Mouse (Mus musculus): ENCODE measurements at regions not wholly inside any gene's neighbourhood (a gene's known extent, or its start where the extent isn't known, plus 50 kb on each side); places are given as distances from the start of the nearest gene placed in this dataset.
"Not testable (repeated sequence)": the region's sequence is repeated elsewhere in the genome, so short reads cannot be mapped to it uniquely, and the experiment has no call there.

DNA sequence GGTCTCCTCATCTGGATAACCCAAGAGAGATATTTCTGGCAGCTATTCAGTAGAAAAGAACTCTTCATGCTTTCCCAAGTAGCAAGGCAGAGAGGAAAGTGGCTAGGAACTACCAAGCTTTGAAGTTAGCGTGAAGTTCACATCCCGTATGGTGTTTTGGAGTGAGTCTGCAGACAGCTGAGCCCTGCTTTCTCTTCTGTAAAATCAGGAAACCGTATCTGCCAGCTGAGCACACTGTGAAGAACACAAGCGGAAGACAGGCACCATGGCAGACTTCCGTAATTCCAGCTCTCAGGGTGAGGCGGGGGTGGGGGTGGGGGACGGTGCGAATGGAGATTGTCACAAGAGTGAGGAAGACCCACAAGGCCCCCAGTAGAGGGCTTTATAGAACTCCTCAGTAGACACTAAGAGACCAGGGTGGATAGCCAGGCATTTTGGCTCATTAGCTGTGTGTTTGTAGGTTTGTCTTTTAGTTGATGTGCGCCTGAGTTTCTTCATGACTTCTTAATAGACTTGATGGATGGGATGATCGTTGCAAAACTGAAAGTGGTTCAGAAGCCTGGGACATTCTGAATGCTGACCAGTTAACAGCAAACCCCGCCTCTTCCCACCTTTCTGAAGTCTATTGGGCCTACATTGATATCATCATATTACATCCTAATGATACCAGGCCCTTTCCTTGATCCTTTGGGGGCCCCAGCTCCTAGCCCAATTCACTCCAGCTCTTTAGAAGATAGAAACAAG is 287.4 kb downstream of the 4933412E24Rik start:
- DNase-seq = no peak

DNA sequence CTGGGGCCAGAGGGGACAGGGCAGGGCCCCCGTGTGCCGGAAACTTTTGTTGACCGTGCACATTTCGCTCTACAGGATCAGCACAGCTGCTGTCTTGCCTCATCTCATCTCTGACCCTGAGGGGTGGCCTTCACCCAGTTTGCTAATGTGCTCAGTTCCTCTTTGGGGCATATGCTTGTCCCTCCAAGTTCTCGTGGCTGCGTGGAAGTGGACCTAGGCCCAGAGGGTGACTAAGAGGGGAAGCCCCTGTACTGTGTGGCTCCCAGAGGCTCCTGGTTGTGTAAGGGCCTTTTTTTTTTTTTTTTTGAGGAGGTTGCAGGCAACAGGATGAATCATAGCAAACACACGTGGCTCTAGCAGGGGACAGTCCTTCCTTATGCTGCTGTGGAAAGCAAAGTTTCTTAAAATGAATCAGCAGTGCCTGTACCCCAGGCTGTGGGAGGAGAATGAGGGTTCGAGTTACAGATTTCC is 288.2 kb downstream of the 4933412E24Rik start:
- DNase-seq = peak; percentile 32 to 46

DNA sequence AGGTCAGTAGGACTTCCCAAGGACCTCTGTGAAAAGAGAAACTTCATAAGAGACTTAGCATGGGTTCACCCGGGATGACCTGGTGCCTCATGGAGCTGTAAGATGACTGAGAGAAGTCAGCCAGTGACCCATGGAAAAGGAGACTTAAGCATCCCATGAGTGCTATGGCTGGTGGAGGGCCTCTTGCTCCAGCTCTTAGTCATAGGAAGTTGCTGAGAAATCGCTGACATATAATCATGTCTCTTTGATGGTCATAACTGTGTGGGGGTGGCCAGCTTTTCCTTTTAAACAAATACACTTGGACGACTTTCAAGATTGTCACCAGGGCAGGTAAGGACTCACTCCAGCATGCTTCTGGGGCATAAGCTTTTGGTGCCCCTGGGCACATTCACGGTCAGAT is 290.5 kb downstream of the 4933412E24Rik start:
- DNase-seq = no peak

GRCm38 (mm10) chr15:59722661-59723413 is 293.6 kb downstream of the 4933412E24Rik start:
- no peak for DNase-seq

DNA sequence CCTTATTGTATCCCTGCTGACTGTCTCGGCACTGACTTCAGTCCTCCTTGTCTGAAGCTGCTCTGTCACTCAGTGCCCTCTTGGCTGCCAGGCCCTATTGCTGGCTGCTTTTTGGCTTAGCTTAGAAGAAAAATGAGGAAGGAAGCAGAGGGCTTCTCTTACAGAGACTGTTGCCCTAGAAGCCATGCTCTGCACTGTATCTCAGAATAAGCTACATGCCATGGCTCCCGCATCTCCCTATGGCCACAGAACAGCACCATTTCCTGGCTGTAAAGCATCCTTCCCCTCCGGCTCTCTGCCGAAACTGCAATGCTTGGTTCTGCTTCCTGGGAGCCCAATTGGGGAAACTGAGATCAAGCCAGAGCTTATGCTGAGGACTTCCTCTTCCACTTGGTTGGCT is 295.0 kb downstream of the 4933412E24Rik start:
- DNase-seq = no peak

DNA sequence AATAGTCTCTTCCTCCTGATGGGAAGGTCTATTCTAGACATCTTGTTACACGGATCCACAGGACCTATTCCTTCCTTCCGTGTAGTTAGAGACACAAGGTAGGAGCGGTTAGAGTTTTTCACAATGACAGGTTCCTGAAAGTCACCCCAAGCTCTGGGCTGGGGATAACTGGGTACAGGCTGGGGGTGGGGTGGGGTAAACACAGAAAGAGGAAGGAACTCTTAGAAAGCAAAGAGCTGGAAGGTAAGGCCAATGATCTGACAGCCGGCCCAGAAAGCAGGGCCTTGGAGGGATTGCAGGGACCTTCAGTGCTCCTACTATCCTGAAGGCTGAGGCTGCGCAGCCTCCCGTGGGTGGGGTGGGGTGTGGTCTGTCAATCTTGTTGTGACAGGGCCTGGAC is 295.4 kb downstream of the 4933412E24Rik start:
- DNase-seq = peak; percentile 51 to 60

DNA sequence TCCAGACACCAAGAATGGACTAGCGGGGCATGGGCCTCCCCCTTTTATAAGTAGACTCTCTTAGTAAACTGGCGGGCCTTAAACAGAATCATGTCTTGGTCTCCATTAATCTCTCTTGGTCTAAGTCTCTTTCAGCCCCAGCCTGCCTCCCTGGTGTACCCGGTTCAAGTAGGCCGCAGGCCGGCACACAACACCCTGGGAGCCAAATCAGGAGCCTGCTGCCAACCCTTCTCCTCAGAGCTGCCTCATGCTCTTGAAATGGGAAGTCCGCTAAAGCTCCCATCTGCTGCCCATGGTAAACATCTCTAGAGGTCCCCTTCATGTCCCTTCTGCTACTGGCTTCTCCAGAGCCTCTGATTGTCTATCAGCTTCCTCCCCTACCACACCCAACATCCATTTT is 296.3 kb downstream of the 4933412E24Rik start:
- DNase-seq = no peak

DNA sequence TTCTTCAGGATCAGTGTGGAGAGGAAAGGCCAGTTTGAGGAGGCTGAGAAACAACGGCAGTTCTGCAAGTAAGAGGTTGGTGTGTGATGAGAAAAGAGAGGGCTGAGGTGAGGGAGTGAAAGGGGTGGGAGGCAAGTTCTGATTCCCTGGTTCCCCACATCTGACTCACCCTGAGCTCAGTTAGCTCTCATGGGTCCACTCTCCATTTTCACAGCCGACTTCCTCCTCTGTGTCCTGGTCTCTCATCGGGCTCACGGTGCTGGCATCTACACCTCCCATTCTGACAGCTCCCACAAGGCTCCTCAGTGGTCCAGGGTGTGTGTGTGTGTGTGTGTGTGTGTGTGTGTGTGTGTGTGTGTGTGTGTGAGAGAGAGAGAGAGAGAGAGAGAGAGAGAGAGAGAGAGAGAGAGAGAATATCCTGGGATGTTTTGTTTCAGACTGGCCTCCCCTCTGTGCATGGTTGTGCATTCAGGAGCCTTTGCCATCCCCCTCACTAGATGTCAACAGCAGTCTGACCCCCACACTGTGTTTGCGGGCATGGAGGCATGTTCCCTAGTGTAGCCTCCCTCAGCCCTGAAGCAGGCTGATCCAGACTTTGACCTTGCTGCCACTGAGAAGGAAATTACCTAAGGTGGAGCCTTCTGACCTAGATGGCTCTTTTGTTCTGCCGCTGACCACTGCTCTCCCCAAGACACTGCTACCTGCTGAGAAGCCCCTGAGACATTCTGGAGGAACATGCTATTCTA is 296.9 kb downstream of the 4933412E24Rik start:
- DNase-seq = not testable (repeated sequence)

DNA sequence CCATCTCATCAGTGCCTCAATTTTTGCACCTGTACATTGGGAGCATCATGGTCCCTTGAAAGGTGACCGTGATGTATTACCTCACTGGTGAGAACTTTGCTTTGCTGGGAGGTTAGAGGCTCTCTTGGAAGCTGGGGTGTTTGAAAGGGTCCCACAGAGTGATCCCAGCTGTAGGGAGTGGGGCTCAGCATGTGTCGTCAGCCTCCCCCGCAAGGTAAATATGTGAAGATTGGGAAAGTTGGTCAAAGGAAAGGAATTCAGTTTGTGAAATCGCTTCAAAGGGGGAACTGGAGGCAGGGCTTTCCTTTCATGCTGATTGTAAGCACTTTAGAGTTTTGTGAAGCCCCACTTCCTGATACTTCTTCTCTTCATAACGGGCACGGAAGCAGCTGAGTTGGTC is 299.5 kb downstream of the 4933412E24Rik start:
- no peak for DNase-seq

DNA sequence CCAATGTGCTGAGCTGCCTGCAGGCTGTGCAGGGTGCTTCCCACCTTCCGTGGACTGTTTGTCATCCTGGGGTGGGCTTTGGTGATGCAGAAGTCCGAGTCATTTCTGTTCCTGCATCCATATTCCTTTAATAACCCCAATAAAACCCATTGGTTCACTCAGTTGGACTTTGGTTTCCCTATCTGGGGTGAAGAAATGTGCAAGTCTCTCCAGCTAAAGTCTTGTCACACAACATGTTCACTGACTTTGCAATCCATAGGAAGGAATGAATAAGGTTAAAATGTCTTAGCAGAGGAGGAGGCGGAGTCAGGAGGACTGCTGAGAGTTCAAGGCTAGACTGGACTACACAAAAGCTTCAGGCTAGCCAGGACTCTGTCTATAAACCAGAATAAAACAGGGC is 300.5 kb downstream of the 4933412E24Rik start:
- DNase-seq = no peak

DNA sequence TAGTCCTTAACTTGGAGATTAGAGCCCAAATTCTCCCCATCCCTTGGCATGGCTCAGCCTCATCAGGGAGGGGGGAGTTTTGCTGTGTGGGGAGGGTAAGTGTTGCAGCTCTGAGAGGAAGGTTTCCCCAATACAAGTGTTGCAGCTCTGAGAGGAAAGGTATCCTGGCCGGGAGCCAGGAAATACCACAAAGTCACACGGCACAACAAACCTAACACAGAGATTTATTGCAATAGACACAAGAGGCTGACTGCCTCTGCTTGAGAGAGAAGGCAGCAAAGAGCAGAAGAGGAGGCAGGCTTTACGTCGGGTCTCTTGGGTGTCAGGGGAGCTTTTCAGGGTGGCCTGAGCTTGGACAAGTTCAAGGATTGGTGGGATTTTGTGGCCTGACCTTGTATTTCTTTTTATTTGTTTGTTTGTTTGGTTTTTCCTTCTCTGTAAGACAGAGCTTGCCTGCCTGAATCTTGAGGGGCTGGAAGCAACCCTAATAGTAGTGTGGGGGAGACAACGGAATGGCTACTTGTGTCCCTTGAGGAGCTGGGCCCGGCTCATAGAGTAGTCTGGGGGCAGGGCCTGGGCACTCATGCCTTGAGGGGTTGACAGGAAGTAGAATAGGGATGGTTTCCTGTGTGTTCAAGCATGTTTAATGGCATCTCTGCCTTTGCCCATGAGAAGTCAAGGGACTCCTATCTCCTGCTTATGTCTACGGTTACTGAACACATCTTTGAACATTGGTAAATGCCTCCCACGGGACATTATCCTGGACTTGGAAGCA is 302.3 kb downstream of the 4933412E24Rik start:
- peak in 1 of 2 experiments; percentile 24 for DNase-seq

DNA sequence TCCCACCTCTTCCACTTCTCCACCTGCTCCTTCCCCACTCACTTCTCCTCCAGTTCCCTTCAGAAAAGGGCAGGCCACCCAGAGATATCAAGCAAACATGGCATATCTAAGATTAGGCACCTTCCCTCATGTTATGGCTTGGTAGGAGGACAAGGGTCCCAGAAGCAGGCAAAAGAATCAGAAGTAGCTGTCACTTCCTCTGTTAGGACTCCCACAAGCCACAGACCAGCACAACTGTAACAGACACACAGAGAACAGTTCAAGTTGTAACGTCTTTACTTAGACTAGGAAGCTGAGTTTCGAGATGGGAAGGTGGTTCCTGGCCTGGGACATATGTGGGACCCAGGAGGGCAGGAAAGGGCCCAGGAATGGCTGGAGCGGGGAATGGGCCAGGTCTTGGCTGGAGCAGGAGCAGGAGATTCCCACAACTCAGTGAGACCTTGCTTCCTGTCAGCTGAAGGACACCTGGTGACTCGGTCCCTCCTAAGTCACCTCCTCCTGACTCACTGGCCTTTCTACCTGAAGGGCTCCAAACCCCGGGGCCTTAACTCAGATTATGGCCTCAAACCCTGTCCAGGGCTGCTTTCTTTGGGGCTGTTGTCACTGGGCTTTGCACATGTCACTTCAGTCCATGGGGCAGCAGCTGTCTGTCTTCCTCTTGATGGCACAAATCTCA is 304.2 kb downstream of the 4933412E24Rik start:
- DNase-seq = no peak

- DNase-seq = no peak
Observed at GRCm38 (mm10) chr15:59709925-59710324, 306.5 kb downstream of the 4933412E24Rik start.

DNA sequence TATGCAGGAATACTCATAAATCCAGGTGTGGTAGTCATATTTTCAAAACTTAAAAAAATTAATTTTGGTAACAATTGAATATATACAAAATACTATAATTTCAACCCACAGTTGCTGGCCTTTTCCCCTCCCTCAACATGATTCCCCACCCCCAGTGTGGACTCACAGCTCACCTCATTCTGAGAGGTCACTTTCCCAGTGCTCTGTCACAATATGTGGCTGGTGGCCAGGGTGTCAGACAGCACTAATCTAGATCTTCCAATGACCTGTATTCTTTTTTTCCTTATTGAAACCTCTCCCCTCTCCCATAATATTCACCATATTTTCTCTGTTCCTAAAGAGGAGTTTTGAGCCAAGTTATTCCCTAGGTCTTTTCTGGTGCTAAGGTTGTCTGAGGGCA is 308.0 kb downstream of the 4933412E24Rik start:
- DNase-seq = no peak

DNA sequence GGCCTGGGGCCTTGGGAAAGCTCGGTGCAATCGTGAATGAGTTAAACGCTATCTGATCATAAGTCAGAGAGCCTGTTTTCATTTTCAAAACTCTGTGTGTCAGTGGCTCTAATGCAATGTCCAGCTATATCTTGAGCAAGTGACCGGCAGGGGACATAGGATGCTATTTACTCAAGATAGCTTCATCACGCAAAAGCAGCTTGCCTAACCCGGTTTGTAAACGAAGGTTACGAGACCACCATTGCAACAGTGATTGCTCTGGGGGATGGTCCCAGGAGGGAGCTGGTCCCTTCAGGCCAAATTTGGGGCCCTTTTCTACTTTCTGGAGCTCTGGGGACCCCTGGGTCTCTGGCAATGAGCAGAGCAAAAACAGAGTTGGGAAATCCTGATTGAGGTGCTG is 309.3 kb downstream of the 4933412E24Rik start:
- no peak for DNase-seq
